Mouse (Mus musculus) cortical plate, adult 2 months (tissue): ENCODE results near the gene Cd164l2. TPM values are rescaled to one million over a fixed set of nuclear protein-coding genes. Genes with fewer than 3 reads are reported as not detected.

Experiments used
- H3K27ac ChIP-seq: fragments of 200-500 bp; 2 replicates; pipeline ENCODE4 v1.5.1; 2012; ENCODE audit warnings: low read length, control low read depth, inconsistent platforms; ENCODE audit not compliant: insufficient read depth
- H3K4me1 ChIP-seq: fragments of 200-500 bp; 2 replicates; pipeline ENCODE4 v1.6.1; 2011; ENCODE audit warnings: low read length; ENCODE audit not compliant: control insufficient read depth, insufficient read depth
- H3K4me3 ChIP-seq: fragments of 200-500 bp; 2 replicates; pipeline ENCODE4 v1.5.1; 2011; ENCODE audit warnings: mild to moderate bottlenecking, low read length, control low read depth; ENCODE audit not compliant: insufficient read depth
- CTCF ChIP-seq: fragments of 200-500 bp; IDR thresholded peaks from 2 replicates; pipeline ENCODE4 v1.5.1; 2011; ENCODE audit warnings: mild to moderate bottlenecking, control low read depth, low read length; ENCODE audit not compliant: insufficient read depth; ENCODE audit errors: extremely low read depth
- POLR2A ChIP-seq: fragments of 200-500 bp; IDR thresholded peaks from 2 replicates; pipeline ENCODE4 v1.6.1; 2011; ENCODE audit warnings: mild to moderate bottlenecking, low read length, control low read depth; ENCODE audit not compliant: insufficient read depth; ENCODE audit errors: extremely low read depth
- polyA plus RNA-seq: library from polyadenylated mRNA; depleted of rRNA; stranded (reverse); fragments of >200 nt; gene quantifications from 2 replicates; pipeline ENCODE4 v1.2.3, GENCODE M21; 2012; rRNA removed

The Cd164l2 gene
- polyA plus RNA-seq, 1 experiment, result 11.9 TPM

DNA sequence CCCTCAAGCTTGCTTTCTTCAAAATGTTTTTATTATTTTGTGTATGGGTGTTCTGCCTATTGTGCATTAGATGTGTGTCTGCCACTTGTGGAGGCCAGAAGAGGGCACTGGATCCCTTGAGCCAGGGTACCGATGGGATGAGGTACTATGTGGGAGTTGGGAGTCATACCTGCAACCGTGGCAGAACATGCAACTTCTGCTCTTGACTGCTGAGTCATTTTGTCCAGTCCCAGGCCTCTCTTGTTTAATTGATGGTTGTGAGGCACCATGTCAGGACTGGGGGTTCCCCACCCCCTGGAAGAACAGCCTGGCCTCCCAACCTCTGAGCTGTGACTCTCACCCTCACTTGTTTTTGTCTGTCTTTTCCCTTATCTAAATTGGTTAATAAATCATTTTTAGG is 52.6 kb downstream of the Cd164l2 start:
- TF ChIP-seq POLR2A (no peak), CTCF (no peak)
- H3K4me3 ChIP-seq, result no peak overlapping the region
- no peak overlapping the region for H3K27ac ChIP-seq
- no peaks in the 10 kb centered on the region for H3K4me1 ChIP-seq

DNA sequence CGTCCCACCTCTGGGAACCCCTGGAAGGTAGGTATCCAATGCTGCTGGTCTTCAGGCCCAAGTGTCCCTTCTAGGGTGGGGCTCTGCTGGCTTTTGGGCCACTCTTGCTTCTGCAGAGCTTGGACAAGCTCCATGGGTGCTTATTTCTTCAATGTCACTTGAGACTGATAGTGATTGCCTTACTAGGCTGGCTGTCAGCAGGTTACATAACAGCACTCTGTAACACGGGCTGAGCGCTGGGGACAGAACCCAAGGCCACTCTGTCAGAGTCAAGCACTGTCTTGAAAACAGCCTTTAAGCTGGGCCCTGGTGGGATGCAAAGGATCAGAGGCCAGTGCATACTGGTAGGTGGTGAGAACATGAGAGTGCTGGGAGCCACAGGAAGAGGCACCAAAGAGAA is 53.4 kb downstream of the Cd164l2 start:
- H3K4me3 ChIP-seq, result no peak overlapping the region
- TF ChIP-seq POLR2A (no peak), CTCF (no peak)
- no peaks in the 10 kb centered on the region for H3K4me1 ChIP-seq
- no peak overlapping the region for H3K27ac ChIP-seq

DNA sequence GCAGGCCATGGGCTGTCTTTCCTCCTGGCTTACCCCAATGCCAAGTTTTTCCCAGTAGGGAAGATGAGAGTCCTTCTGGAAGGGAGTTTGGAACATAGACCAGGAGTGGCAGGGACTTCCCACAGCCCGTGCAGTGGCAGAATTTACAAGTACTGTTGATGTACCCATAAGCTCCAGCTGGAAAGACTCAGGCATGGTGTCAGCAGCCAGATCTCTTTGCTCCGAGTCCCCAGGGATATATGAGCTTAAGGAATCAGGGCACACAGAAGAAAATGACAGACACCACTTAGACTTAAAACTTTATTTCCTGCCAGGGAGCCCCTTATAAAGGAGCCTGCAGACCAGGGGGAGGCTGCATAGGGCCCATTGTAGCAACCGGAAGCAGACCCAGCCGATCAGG is 53.8 kb downstream of the Cd164l2 start:
- Histone ChIP-seq H3K4me1 (no peaks in the 10 kb centered on the region), H3K27ac (no peak overlapping the region), H3K4me3 (no peak overlapping the region)

DNA sequence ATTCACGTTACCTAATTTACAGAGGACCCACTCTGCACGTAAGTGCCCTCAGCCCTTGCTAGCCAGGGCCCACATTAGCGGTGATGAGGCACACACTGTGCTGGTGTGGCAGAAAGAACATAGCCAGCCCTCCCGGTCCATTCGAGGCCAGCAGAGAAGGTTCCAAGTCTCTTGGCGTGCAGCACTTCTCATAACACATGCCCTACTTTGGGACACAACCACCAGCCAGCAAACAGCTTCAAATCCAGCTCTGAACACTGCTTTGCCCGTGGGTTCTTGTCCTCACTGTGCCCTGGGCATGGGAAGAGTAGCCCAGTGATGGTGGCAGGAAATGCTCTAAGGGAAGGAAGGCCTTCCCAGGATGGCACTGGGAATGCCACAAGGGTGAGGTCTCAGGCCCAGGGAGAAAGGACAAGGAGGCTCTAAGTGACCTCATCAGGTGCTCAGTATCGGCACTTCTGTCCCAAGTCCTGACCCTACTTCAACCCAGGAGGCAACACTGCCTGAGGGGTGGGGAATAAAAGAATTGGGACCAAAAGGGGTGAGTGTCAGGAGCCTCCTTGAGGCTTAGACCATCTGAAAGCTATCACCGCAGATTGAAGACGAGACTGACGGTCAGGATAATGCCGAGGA is 54.4 kb downstream of the Cd164l2 start:
- H3K4me1 ChIP-seq, result no peaks in the 10 kb centered on the region
- TF ChIP-seq CTCF (no peak), POLR2A (no peak)
- H3K4me3 ChIP-seq, result no peak overlapping the region
- H3K27ac ChIP-seq, result no peak overlapping the region

More for the DNA sequence above, 53.8 kb downstream of the Cd164l2 start:
- TF ChIP-seq CTCF (no peak), POLR2A (no peak)

DNA sequence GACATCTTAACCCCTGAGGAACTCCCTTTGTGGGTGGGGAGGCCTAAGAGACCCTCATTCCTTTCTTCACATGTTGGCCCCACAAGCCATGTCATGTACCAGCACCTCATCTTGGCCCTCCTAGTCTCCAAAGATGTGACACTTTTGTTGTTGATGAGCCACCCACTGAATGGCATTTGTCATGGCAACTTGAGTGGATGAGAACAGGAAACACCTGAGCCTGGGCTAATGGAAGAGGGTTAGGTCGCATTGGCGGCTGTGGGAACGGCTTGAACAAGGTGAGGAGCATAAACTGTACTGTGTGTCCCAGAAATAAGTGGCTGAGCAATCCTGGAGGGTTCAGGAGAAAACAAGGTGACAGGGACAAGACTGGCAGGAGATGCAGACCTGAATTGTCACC is 57.0 kb downstream of the Cd164l2 start:
- no peak for TF ChIP-seq CTCF
- no peak for TF ChIP-seq POLR2A
- Histone ChIP-seq H3K27ac (no peak overlapping the region), H3K4me3 (no peak overlapping the region), H3K4me1 (no peaks in the 10 kb centered on the region)

DNA sequence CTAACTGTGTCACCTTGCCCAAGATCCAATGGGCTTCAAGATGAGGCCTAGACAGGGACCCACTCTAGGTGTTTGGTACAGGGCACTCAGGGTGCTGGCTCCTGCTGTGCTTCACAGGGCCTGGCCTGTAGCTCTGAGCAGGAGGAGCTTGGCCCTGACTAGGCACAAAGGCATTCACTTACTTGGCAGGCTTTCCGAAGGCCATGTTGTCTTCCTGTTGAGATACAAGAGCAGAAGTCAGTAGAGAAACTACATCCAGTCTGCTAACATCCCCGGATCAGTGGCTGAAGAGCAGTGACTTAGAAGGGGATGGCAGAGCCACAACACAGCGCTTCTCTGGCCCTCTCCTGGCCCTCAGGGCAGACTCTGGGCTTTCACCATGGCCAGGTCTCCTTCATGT is 57.7 kb downstream of the Cd164l2 start:
- no peaks in the 10 kb centered on the region for H3K4me1 ChIP-seq
- TF ChIP-seq CTCF, result no peak
- no peak for TF ChIP-seq POLR2A
- no peak overlapping the region for H3K27ac ChIP-seq
- H3K4me3 ChIP-seq, result no peak overlapping the region

DNA sequence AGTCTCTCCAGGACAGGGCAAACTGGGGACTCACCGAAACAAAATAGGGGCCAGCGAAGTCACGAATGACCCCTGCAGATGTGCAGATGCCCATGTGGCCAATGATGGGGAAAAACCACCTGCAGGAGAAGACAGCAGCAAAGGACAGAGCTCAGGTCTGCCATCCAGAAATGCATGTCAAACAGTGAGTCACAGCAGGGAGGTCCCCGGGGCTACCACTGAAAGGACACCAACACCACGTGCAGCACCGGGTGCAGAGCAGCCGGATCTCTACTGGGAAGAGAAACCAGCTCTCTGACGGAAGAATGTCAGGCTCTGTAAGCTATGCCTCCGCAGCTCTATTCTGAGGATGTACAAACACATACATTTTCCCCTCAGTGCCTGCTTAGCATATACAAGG is 59.0 kb downstream of the Cd164l2 start:
- no peak overlapping the region for H3K27ac ChIP-seq
- TF ChIP-seq POLR2A, result no peak
- TF ChIP-seq CTCF, result no peak

More for the DNA sequence above, 59.0 kb downstream of the Cd164l2 start:
- Histone ChIP-seq H3K4me1 (peaks cover under 1% of the 10 kb centered on the region; the same call in 1 of the 2 replicates), H3K4me3 (no peak overlapping the region)

Other genes starting within 250 kb of the Cd164l2 start
- gene Fgr, start 238.0 kb upstream of the Cd164l2 start, polyA plus RNA-seq, result 0.11 and 0.15 TPM in 2 replicates
- gene Ahdc1, start 200.9 kb upstream of the Cd164l2 start, polyA plus RNA-seq, result 23.8 and 26.4 TPM in 2 replicates
- 14.7 and 15.6 TPM in 2 replicates for gene Wasf2, start 81.6 kb upstream of the Cd164l2 start, polyA plus RNA-seq
- gene Gpr3, start 405 bp downstream of the Cd164l2 start, polyA plus RNA-seq, result 11.2 and 16.1 TPM in 2 replicates
- 7.8 and 7.9 TPM in 2 replicates for gene Map3k6, start 28.7 kb downstream of the Cd164l2 start, polyA plus RNA-seq
- gene Sytl1, start 51.0 kb downstream of the Cd164l2 start, polyA plus RNA-seq, result 2.7 and 3.1 TPM in 2 replicates
- 173 and 175 TPM in 2 replicates for gene Tmem222, start 65.7 kb downstream of the Cd164l2 start, polyA plus RNA-seq
- 46.6 and 49.1 TPM in 2 replicates for gene Wdtc1, start 141.3 kb downstream of the Cd164l2 start, polyA plus RNA-seq
- gene Slc9a1, start 157.6 kb downstream of the Cd164l2 start, polyA plus RNA-seq, result 35.2 and 36.1 TPM in 2 replicates